Mouse (Mus musculus): ENCODE data around the gene Prkar1b. TPM values are rescaled to one million over a fixed set of nuclear protein-coding genes. Genes with fewer than 3 reads are reported as not detected.

Prkar1b gene
- polyA plus RNA-seq, 1 experiment from 2014 or later = 4.8 TPM

- Histone ChIP-seq H3K4me3 (ENCODE audit: low read depth, low read length) (no peak overlapping the region), H3K36me3 (ENCODE audit: control insufficient read depth, insufficient read depth, low read length) (no peaks in the 10 kb centered on the region), H3K27me3 (ENCODE audit: control insufficient read depth, insufficient read depth, low read length) (no peaks in the 10 kb centered on the region), H3K9me3 (ENCODE audit: control insufficient read depth, low read length) (no peaks in the 10 kb centered on the region), H3K9ac (ENCODE audit: low read length) (no peak overlapping the region), H3K4me1 (ENCODE audit: control insufficient read depth, insufficient read depth, low read length) (no peaks in the 10 kb centered on the region), H3K4me2 (ENCODE audit: low read depth, severe bottlenecking) (no peak overlapping the region), H3K27ac (replicated peaks; ENCODE audit: low read depth, low read length) (no peak overlapping the region)
- DNase-seq (ENCODE audit: low spot score) (no peak), ATAC-seq (ENCODE audit: insufficient number of reproducible peaks, low FRiP score, low TSS enrichment, low read depth) (no peak)
- 81% methylated on average over 8 of the region's 8 CpGs for WGBS
Measured at GRCm38 (mm10) chr5:139138926-139139472, 10.8 kb downstream of the Prkar1b start.

DNA sequence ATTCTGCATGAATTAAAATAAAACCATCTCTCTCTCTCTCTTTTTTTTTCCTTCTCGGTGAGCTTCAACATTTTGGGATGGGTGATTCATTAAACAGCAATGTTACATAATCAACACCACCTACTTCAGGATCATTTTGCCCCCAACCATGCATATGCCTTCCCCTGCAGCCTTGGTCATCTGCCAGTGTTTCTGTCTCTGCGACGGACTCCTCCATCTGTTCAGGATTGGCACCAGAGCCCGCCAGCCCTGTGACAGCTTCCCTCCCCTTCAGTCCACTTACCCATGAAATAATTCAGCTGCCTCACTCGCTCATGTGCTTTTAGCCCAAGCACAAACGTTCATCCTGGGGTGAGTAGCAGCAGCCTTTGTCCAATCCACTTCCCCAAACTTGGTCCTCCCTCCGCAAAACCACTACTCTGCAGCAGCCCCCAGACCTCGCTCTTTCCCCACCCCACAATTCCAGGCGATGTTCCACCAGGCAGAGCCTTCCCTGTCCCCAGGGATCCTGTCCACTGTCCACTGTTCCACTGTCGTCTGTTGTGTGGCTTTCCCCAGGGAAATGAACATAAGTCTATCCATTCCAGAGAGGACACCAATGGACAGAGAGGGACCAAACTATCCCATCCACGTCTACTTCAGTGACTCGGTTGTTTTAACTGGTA is 11.4 kb downstream of the Prkar1b start:
- no peak overlapping the region for H3K4me3 ChIP-seq (ENCODE audit: low read depth, low read length)
- H3K36me3 ChIP-seq (ENCODE audit: control insufficient read depth, insufficient read depth, low read length) = no peaks in the 10 kb centered on the region
- ATAC-seq (ENCODE audit: insufficient number of reproducible peaks, low FRiP score, low TSS enrichment, low read depth) (no peak), DNase-seq (ENCODE audit: low spot score) (no peak)
- H3K9me3 ChIP-seq (ENCODE audit: control insufficient read depth, low read length) = no peaks in the 10 kb centered on the region
- H3K27me3 ChIP-seq (ENCODE audit: control insufficient read depth, insufficient read depth, low read length) = no peaks in the 10 kb centered on the region
- H3K9ac ChIP-seq (ENCODE audit: low read length) = no peak overlapping the region
- H3K4me2 ChIP-seq (ENCODE audit: low read depth, severe bottlenecking) = no peak overlapping the region
- WGBS = 77% methylated on average over 12 of the region's 12 CpGs
- no peaks in the 10 kb centered on the region for H3K4me1 ChIP-seq (ENCODE audit: control insufficient read depth, insufficient read depth, low read length)
- H3K27ac ChIP-seq (replicated peaks; ENCODE audit: low read depth, low read length) = no peak overlapping the region

GRCm38 (mm10) chr5:139137176-139137575 is 12.6 kb downstream of the Prkar1b start:
- Histone ChIP-seq H3K4me3 (ENCODE audit: low read depth, low read length) (no peak overlapping the region), H3K27me3 (ENCODE audit: control insufficient read depth, insufficient read depth, low read length) (no peaks in the 10 kb centered on the region), H3K9me3 (ENCODE audit: control insufficient read depth, low read length) (no peaks in the 10 kb centered on the region), H3K36me3 (ENCODE audit: control insufficient read depth, insufficient read depth, low read length) (no peaks in the 10 kb centered on the region), H3K9ac (ENCODE audit: low read length) (no peak overlapping the region), H3K4me2 (ENCODE audit: low read depth, severe bottlenecking) (no peak overlapping the region), H3K27ac (replicated peaks; ENCODE audit: low read depth, low read length) (no peak overlapping the region), H3K4me1 (ENCODE audit: control insufficient read depth, insufficient read depth, low read length) (no peaks in the 10 kb centered on the region)
- ATAC-seq (ENCODE audit: insufficient number of reproducible peaks, low FRiP score, low TSS enrichment, low read depth) (no peak), DNase-seq (ENCODE audit: low spot score) (no peak)
- 87% methylated on average over 6 of the region's 6 CpGs for WGBS

DNA sequence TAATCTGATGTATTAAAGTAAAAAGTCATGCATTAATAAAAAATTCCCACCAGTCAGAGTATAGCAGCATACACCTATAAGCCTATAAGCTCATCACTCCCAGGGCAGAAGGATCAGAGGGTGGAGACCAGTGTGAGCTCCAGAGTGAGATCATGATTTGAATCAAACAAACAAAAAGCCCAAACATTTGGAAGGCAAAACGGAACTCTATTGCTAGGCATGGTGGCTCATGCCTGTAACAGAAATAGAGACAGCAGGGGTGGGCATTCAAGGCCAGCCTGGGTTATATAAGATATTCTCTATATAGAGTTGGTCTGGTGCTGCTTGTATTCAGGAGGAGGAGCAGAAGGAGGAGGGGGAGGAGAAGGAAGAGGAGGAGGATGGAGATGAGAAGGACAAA is 13.5 kb downstream of the Prkar1b start:
- Histone ChIP-seq H3K4me2 (ENCODE audit: low read depth, severe bottlenecking) (no peak overlapping the region), H3K27ac (replicated peaks; ENCODE audit: low read depth, low read length) (no peak overlapping the region), H3K36me3 (ENCODE audit: control insufficient read depth, insufficient read depth, low read length) (no peaks in the 10 kb centered on the region), H3K4me3 (ENCODE audit: low read depth, low read length) (no peak overlapping the region), H3K4me1 (ENCODE audit: control insufficient read depth, insufficient read depth, low read length) (no peaks in the 10 kb centered on the region), H3K9ac (ENCODE audit: low read length) (no peak overlapping the region), H3K27me3 (ENCODE audit: control insufficient read depth, insufficient read depth, low read length) (no peaks in the 10 kb centered on the region), H3K9me3 (ENCODE audit: control insufficient read depth, low read length) (no peaks in the 10 kb centered on the region)
- no peak for DNase-seq (ENCODE audit: low spot score)
- no peak for ATAC-seq (ENCODE audit: insufficient number of reproducible peaks, low FRiP score, low TSS enrichment, low read depth)
- 62% methylated on average over 1 of the region's 1 CpGs for WGBS

DNA sequence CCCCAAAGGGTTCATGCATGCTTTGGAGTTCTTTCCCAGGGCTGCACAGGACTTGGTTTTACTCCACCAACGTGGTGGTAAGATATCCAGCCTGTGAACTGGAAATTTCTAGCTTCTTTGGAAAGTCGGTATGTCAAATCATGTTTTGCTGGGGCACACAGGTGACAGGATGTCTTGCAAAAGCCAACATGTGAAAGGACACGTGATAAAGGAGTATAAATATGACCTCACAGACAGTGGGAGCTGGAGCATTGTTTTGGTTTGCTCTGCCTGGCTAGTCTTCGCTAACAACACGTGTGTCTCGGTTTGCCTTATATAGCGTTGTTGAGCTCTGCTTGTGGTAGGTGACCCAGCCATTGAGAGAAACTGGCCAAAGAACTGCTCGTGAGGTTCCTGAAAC is 15.3 kb downstream of the Prkar1b start:
- Histone ChIP-seq H3K4me3 (ENCODE audit: low read depth, low read length) (no peak overlapping the region), H3K4me2 (ENCODE audit: low read depth, severe bottlenecking) (no peak overlapping the region), H3K9ac (ENCODE audit: low read length) (no peak overlapping the region), H3K27me3 (ENCODE audit: control insufficient read depth, insufficient read depth, low read length) (peaks cover 8% of the 10 kb centered on the region), H3K4me1 (ENCODE audit: control insufficient read depth, insufficient read depth, low read length) (0 out of 2 replicates have a peak, but pooled peaks cover 3% of the 10 kb centered on the region), H3K9me3 (ENCODE audit: control insufficient read depth, low read length) (no peaks in the 10 kb centered on the region), H3K27ac (replicated peaks; ENCODE audit: low read depth, low read length) (no peak overlapping the region), H3K36me3 (ENCODE audit: control insufficient read depth, insufficient read depth, low read length) (no peaks in the 10 kb centered on the region)
- WGBS = 82% methylated on average over 8 of the region's 8 CpGs
- no peak for ATAC-seq (ENCODE audit: insufficient number of reproducible peaks, low FRiP score, low TSS enrichment, low read depth)
- DNase-seq (ENCODE audit: low spot score) = no peak

- H3K4me3 ChIP-seq (ENCODE audit: low read depth, low read length) = no peak overlapping the region
- 70% methylated on average over 5 of the region's 5 CpGs for WGBS
Measured at GRCm38 (mm10) chr5:139130351-139130750, 19.4 kb downstream of the Prkar1b start.

GRCm38 (mm10) chr5:139129572-139130151 is 20.1 kb downstream of the Prkar1b start:
- Histone ChIP-seq H3K27ac (replicated peaks; ENCODE audit: low read depth, low read length) (no peak overlapping the region), H3K4me1 (ENCODE audit: control insufficient read depth, insufficient read depth, low read length) (0 out of 2 replicates have a peak, but pooled peaks cover 3% of the 10 kb centered on the region), H3K4me2 (ENCODE audit: low read depth, severe bottlenecking) (peak overlapping the region; percentile 97), H3K9ac (ENCODE audit: low read length) (peak overlapping the region; percentile 59), H3K4me3 (ENCODE audit: low read depth, low read length) (peak overlapping the region; percentile 50), H3K9me3 (ENCODE audit: control insufficient read depth, low read length) (no peaks in the 10 kb centered on the region), H3K36me3 (ENCODE audit: control insufficient read depth, insufficient read depth, low read length) (no peaks in the 10 kb centered on the region; the same call in 1 of the 2 replicates), H3K27me3 (ENCODE audit: control insufficient read depth, insufficient read depth, low read length) (peaks cover 8% of the 10 kb centered on the region)
- 4% methylated on average over 35 of the region's 55 CpGs for WGBS
- DNase-seq (ENCODE audit: low spot score) = peak; percentile 35
- peak; percentile 51; the same call in 1 of the 2 replicates for ATAC-seq (ENCODE audit: insufficient number of reproducible peaks, low FRiP score, low TSS enrichment, low read depth)

More at GRCm38 (mm10) chr5:139130351-139130750, 19.4 kb downstream of the Prkar1b start:
- ATAC-seq (ENCODE audit: insufficient number of reproducible peaks, low FRiP score, low TSS enrichment, low read depth) (no peak), DNase-seq (ENCODE audit: low spot score) (no peak)
- Histone ChIP-seq H3K4me2 (ENCODE audit: low read depth, severe bottlenecking) (no peak overlapping the region), H3K4me1 (ENCODE audit: control insufficient read depth, insufficient read depth, low read length) (0 out of 2 replicates have a peak, but pooled peaks cover 3% of the 10 kb centered on the region), H3K36me3 (ENCODE audit: control insufficient read depth, insufficient read depth, low read length) (no peaks in the 10 kb centered on the region; the same call in 1 of the 2 replicates), H3K27ac (replicated peaks; ENCODE audit: low read depth, low read length) (no peak overlapping the region), H3K9ac (ENCODE audit: low read length) (no peak overlapping the region), H3K9me3 (ENCODE audit: control insufficient read depth, low read length) (no peaks in the 10 kb centered on the region), H3K27me3 (ENCODE audit: control insufficient read depth, insufficient read depth, low read length) (peaks cover 8% of the 10 kb centered on the region)

DNA sequence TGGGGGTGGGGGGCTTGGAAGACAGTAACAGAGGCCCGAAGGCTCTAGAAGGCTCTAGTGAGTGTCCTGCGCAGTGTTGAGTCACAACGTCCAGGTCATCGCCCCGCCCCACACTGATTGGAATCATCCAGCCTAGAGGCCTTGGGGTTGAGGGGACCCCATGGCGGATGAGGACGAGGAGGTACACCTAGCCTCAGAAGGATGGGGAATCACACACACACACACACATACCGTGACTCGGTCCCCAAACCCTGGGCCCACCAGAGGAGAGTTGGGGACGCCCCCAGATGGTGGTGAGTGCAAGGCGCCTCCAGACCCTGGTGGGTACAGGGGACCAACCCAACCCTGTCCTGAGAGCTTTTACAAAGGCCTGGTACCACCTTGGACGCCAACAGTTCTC is 20.7 kb downstream of the Prkar1b start:
- Histone ChIP-seq H3K4me3 (ENCODE audit: low read depth, low read length) (peak overlapping the region; percentile 50), H3K4me1 (ENCODE audit: control insufficient read depth, insufficient read depth, low read length) (0 out of 2 replicates have a peak, but pooled peaks cover 3% of the 10 kb centered on the region), H3K4me2 (ENCODE audit: low read depth, severe bottlenecking) (peak overlapping the region; percentile 97), H3K9ac (ENCODE audit: low read length) (peak overlapping the region; percentile 59), H3K27me3 (ENCODE audit: control insufficient read depth, insufficient read depth, low read length) (peaks cover 8% of the 10 kb centered on the region), H3K36me3 (ENCODE audit: control insufficient read depth, insufficient read depth, low read length) (no peaks in the 10 kb centered on the region; the same call in 1 of the 2 replicates), H3K9me3 (ENCODE audit: control insufficient read depth, low read length) (no peaks in the 10 kb centered on the region), H3K27ac (replicated peaks; ENCODE audit: low read depth, low read length) (no peak overlapping the region)
- ATAC-seq (ENCODE audit: insufficient number of reproducible peaks, low FRiP score, low TSS enrichment, low read depth) (peak; percentile 67; the same call in 1 of the 2 replicates), DNase-seq (ENCODE audit: low spot score) (peak; percentile 27)
- 10% methylated on average over 12 of the region's 12 CpGs for WGBS
